Mouse (Mus musculus) hindlimb bud, embryonic 11.5 days (tissue): ENCODE results near the gene Fads2.

ENCODE experiments used
- DNase-seq: peaks from one replicate; pipeline ENCODE4 v3.0.0-alpha.2; 2012; ENCODE audit warnings: low read depth, low spot score; ENCODE audit errors: extremely low spot score

Gene Fads2

DNA sequence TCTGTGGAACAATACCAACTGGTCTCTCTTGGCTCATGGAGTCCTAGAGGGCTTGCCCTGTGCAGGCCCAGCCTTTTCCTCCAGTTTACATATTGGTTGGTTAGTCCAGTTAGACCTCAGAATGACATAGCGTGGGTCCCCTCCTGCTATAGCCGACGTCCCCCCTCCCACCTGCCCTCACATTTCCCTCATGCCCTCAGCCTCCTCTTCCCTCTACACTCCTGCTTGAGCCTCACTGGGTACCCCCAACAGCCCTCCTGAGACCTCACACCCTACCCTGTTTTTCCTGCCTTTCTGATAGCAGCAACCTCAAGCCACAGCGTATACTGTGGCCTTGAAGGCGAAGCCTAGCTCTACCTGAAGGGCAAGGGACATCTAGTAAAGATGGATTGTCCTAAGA lies 38.7 kb downstream of the Fads2 start:
- no peak for DNase-seq

- DNase-seq: no peak
Measured at GRCm38 (mm10) chr19:10062292-10062691, 39.3 kb downstream of the Fads2 start.

DNA sequence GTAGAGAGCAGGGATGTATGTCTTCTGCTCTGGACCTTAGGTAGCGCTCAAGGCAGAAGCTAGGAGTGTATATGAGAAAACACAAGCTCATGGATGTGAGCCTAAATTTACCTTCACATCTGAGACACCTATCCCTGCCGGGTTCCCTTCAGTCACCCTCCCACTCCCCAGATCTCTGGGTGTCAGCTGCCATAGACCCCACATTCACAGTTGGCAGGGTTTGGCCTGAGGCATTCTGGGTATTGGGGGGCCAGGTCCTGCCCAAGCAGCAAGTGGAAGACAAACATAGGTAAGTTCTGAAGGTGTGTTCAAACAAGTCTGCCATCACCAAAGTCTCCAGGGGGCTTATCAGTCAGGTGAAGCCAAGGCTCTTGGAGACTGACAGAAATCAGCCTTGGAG lies 39.9 kb downstream of the Fads2 start:
- no peak for DNase-seq

DNA sequence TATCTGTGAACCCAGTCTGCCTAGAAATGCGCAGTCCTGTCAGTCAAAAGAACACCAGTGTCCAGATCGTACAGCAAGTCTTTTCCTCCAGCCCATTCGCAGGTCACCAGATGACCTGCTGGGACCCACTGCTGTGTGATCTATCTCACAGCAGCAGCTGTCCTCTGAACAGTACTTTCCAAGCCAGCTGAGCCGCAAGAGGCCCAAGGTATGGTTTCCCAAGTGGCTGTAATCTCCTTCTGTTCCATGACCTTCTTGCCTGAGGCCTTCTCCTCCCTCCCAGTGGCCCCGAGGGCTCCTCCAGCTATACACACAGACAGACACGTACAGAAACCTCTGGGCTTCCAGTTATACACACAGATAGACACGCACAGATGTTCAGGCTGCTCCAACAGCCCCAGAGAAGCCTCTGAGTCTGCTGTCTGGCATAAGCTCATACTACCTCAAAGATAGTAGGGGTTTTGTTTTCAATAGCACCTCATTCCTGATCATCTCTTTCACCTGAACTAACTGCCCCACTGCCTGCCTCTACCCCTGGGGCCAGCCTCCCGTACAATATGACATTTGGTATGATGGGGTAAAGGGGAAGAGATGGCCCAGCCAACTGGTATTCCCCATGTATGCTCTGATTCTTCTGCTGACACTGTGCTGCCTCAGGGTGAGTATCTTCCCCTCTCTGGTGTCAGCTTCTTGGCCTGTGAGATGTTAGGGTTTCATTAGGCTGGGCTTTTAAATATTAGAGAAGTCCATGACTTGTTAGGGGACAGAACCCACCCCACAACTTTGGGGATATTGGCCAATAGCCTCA lies 40.6 kb downstream of the Fads2 start:
- no peak for DNase-seq

- DNase-seq: no peak
Measured at GRCm38 (mm10) chr19:10059911-10060567, 41.5 kb downstream of the Fads2 start.

DNA sequence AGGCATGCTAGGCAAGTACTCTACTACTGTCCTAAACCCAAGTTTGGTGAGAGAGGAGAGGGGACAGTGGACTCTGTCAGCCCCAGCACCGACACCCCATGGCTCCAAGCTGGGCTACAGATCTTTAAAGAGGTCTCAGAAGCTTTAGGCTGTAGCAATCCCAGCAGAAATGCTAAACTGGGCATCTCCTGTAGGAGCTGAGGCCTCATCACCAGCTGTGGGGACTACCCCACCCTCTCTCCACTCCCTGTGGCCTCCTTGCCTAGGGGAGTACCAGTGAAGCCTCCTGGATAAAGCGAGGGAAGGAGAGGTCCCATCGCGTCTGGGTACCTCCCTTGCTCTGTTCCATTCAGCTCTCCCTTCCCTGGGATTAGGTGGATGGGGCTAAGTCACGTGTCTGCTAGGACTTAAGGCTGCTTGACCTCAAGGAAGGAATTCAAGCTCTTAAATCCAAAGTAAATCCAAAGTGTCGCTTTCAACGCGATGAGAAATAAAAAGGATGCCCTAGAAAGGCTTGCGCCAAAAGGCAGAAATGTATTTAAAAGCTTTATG lies 42.6 kb downstream of the Fads2 start:
- DNase-seq: no peak

- no peak for DNase-seq
Measured at GRCm38 (mm10) chr19:10058352-10058825, 43.2 kb downstream of the Fads2 start.

GRCm38 (mm10) chr19:10057486-10058351 lies 43.8 kb downstream of the Fads2 start:
- DNase-seq: no peak

DNA sequence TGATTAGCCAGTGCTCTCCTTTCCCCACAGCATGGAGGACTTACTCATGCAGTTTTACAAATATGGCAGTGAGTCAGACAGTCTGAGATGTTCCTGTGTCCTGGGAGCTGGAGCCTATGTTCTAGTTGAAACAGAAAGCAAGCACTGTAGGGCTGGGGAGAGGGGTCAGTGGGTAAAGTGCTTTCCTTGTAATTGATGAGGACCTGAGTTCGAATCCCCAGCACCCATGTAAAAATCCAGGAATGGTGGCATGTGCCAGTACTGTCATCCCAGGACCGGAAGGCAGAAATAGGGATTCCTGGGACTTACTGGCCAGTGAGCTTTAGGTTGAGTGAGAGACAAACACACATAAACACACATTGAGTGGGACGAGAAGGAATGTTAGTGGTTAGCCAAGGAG lies 44.9 kb downstream of the Fads2 start:
- DNase-seq: no peak

DNA sequence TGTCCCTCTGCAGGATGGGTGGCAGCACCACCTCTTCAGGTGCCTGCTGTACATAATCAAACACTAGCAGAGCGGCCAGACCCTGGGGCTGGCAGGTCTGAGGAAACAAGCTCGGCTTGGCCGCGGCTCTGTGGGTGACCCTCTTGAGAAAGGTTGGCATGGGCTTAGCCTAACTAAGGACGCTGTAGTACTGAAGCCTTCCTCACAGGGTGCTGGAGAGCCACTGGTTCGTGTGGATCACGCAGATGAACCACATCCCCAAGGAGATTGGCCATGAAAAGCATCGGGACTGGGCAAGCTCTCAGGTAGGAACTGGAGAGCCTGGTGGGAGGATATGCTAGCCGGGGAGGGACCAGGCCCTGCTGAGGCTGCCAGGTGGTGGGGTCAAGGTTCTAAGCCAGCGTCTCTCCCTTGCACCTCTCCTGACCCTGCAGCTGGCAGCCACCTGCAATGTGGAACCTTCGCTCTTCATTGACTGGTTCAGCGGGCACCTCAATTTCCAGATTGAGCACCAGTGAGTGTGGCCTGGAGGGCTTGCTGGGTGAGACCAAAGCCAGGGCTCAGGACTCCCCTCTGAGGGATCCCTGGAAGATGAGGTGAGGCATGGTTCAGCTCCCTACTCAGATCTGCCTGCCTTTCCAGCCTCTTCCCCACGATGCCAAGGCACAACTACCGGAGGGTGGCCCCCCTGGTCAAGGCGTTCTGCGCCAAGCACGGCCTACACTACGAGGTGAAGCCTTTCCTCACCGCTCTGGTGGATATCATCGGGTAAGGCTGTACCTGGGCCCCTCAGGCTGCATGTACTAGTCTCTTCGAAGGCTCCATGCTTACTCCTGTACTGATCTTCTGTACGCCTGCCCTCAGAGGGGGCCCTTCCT lies 45.5 kb downstream of the Fads2 start:
- DNase-seq: no peak

- DNase-seq: no peak
Measured at GRCm38 (mm10) chr19:10055261-10055660, 46.3 kb downstream of the Fads2 start.

DNA sequence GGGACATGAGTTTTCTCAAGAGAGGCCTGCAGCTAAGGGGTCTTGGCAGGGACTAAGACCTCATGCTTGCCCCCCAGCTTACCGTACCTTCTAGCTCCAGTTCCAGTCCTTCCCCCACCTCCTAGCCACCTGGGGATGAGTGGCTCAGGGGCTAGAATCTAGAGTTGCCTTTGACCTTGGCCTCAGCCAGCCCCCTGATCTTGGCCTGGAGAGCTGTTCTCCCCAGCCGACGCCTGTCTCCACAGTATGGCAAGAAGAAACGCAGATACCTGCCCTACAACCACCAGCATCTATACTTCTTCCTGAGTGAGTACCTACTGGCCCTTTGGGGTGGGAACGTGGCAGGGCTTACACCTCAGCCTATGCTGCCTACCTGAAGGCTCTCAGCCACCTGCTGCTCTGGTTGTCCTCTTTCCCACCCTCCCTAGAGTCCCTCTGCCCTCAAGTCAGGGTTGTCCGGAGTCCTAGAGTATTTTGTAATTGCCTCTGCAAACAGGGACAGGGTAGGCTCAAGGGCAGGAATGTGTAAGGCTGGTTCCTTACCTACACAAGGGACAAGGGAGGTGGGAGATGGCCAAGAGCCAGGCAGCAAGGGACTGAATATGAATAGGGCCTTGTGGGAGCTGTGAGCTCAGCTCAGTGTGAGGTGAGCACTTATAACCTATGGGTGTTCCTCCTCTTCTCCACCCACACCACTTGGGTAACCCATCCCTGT lies 47.0 kb downstream of the Fads2 start:
- DNase-seq: no peak

DNA sequence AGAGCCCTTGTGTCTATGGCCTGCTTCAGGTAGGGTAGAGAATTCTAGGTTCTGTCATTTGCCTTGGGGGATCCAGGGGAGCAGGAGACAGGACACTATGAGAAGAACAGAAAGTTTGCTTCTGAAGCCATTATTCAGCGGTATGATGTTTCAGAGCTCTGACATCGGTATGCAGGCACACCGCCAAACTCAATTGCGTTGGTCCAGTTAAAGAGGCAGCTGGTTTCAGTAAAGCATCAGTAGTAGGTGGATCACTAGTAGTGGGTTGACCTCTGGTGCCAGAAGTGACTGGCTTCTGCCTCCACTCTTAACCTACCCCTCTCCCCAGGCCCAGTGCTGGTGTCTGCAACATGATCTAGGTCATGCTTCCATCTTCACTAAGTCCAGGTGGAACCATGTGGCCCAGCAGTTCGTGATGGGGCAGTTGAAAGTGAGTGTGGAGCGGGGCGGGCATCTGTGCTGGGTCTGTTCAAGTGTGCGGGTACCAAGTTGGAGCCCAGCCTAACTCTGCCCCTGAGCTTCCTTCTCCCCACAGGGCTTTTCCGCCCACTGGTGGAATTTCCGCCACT lies 47.8 kb downstream of the Fads2 start:
- DNase-seq: no peak

- no peak for DNase-seq
Measured at GRCm38 (mm10) chr19:10052698-10053097, 48.8 kb downstream of the Fads2 start.

DNA sequence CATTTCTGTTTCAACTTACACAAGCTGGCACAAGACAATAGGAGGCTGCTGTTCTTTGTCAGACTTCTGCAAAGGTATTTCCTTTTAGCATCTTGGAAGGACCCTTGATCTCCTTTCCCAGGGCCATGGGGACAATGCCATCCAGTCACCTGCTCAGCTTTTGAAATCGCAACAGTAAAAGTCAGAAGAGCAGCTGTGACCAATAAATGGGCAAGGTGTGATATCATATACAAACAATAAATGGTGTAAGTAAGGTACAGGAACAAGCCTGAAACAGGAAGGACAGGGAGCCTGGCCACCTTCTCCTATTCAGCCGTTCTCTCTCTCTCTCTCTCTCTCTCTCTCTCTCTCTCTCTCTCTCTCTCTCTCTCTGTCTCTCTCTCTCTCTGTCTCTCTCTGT lies 51.1 kb downstream of the Fads2 start:
- no peak for DNase-seq

DNA sequence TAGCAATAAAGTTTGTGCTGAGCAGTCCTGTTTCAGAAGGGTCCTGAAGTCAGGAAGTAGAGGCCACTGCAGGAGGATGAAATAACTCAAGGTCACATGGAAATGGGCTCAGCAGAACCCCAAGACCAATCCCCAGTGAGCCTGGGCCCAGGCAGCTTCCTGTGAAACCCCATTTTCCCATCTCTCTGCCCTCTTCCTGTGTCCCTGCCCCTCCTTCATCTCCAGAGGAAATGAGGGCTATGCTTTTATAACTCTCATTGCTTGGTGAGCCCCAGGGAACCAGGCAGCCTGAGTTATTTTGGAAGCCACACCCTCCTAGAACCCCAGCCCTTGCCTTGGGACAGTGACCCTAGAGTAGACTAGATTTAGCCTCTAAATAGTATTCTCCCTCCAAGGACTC lies 52.0 kb downstream of the Fads2 start:
- no peak for DNase-seq

DNA sequence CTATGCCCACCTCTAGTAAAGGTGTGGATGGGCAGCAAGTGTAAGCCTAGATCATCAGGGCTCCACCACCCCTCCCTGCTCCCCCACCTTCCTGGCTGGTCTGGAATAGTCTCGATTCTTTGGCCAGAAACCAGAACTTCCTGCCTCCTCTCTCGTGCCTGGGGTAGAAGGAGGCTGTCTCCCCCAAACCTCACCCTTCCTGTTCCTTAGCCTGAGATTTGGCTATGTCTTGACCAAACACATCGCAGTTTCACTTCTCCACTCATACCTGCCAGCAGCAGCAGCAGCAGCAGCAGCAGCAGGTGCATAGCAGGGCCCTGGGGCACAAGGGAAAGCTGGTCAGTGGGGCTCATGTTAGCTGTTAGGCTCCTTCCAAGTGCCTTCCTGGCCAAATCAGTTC lies 54.6 kb downstream of the Fads2 start:
- DNase-seq: no peak

DNA sequence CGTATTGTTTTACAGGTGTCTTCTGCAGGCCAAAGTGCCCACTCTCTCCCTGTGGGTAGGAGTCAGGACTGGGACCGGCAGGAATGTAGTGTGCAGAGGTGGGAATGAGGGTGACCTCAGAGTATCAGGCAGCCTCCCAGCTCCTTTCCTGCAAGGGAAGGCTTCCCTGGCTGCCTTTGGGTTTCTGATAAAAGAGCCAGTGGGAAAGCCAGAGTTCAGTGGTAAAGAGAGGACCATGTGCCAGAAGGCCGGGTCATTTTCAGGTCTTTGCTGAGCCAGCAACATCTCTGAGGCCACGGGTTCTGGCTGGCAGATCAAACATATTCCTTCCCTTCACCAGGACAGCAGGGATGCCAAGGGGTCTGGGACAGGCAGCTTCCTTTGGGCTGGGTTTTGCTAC lies 55.2 kb downstream of the Fads2 start:
- DNase-seq: no peak

DNA sequence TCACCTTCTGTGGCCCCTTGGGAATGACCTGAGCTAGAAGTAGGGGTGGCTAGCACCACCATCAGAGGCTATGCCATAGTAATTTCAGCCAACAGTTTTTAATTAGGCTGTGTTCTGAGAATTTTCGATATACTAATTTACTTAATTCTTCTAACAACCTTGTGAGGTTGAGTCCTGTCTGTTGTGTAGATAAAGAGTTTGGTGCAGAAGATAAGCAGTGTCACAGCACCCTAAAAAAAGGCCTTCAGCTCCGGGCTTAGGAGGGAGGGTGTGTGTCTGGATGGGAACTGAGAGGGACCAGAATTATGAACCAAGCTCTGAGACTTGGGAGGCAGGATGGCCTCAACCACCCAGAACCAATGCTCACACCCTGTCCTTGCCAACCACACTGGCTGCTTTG lies 55.8 kb downstream of the Fads2 start:
- no peak for DNase-seq
